ENCODE assay signal across 21 mouse cellular contexts in genomic region chr1:48488756-48489155, GRCm38 (mm10).
DNase-seq lines count a peak whose midpoint lies in the region; ATAC-seq lines count a peak whose summit lies in the region.
"Had no signal": no experiment of that assay in that cellular context is flagged by ENCODE, and none has a peak within 500 bp of the region (broad histone marks: within the 10 kb centered on the region; RNA-seq: fewer than 3 reads in every experiment).

No protein-coding gene starts in this region.

- WGBS in midbrain, embryonic 14.5 days, result 14% methylated on average over 1 of the region's 1 CpGs
- 19% methylated on average over 1 of the region's 1 CpGs for WGBS in midbrain, embryonic 16.5 days

- H3K27me3 ChIP-seq in midbrain, embryonic 14.5 days (ENCODE audit: control insufficient read depth, insufficient read depth, low read length), result no peaks in the 10 kb centered on the region
- H3K27me3 ChIP-seq in midbrain, embryonic 16.5 days (ENCODE audit: control insufficient read depth, insufficient read depth, low read depth, low read length), result no peaks in the 10 kb centered on the region
- H3K27me3 ChIP-seq: CH12.LX; embryonic facial prominence, embryonic 15.5 days; heart, embryonic 13.5 days; intestine, embryonic 15.5 days; lung, embryonic 15.5 days; midbrain, embryonic 12.5 days; neural tube, embryonic 13.5 days had no signal

- H3K9me3 ChIP-seq in midbrain, embryonic 14.5 days (ENCODE audit: control insufficient read depth, low read length), result no peaks in the 10 kb centered on the region
- H3K9me3 ChIP-seq in midbrain, embryonic 16.5 days (replicated peaks; ENCODE audit: control insufficient read depth, low read length, poor library complexity, severe bottlenecking), result no peaks in the 10 kb centered on the region
- H3K9me3 ChIP-seq: embryonic facial prominence, embryonic 15.5 days; heart, embryonic 13.5 days; intestine, embryonic 15.5 days; lung, embryonic 15.5 days; midbrain, embryonic 12.5 days; neural tube, embryonic 13.5 days had no signal

- no peaks in the 10 kb centered on the region for H3K4me1 ChIP-seq in midbrain, embryonic 14.5 days (ENCODE audit: control insufficient read depth, insufficient read depth, low read length)
- no peaks in the 10 kb centered on the region for H3K4me1 ChIP-seq in midbrain, embryonic 16.5 days (ENCODE audit: control insufficient read depth, insufficient read depth, low read length)
- H3K4me1 ChIP-seq: embryonic facial prominence, embryonic 15.5 days; heart, embryonic 13.5 days; intestine, embryonic 15.5 days; lung, embryonic 15.5 days; midbrain, embryonic 12.5 days; neural tube, embryonic 13.5 days had no signal

- H3K4me3 ChIP-seq in midbrain, embryonic 14.5 days (replicated peaks; ENCODE audit: low read depth, low read length), result no peak overlapping the region
- H3K4me3 ChIP-seq in midbrain, embryonic 16.5 days (ENCODE audit: low read depth, low read length), result no peak overlapping the region
- H3K4me3 ChIP-seq: embryonic facial prominence, embryonic 15.5 days; heart, embryonic 13.5 days; intestine, embryonic 15.5 days; lung, embryonic 15.5 days; midbrain, embryonic 12.5 days; neural tube, embryonic 13.5 days had no signal

- H3K36me3 ChIP-seq in midbrain, embryonic 14.5 days (ENCODE audit: control insufficient read depth, insufficient read depth, low read length), result no peaks in the 10 kb centered on the region
- no peaks in the 10 kb centered on the region for H3K36me3 ChIP-seq in midbrain, embryonic 16.5 days (ENCODE audit: control insufficient read depth, insufficient read depth, low read length)
- H3K36me3 ChIP-seq: embryonic facial prominence, embryonic 15.5 days; heart, embryonic 13.5 days; intestine, embryonic 15.5 days; lung, embryonic 15.5 days; midbrain, embryonic 12.5 days; neural tube, embryonic 13.5 days had no signal

- no peak overlapping the region for H3K4me2 ChIP-seq in midbrain, embryonic 14.5 days (ENCODE audit: low read length)
- H3K4me2 ChIP-seq in midbrain, embryonic 16.5 days (ENCODE audit: low read length), result no peak overlapping the region
- H3K4me2 ChIP-seq: embryonic facial prominence, embryonic 15.5 days; heart, embryonic 13.5 days; hindbrain, embryonic 14.5 days; intestine, embryonic 15.5 days; lung, embryonic 15.5 days; midbrain, embryonic 12.5 days; neural tube, embryonic 13.5 days had no signal

- H3K27ac ChIP-seq in midbrain, embryonic 14.5 days (replicated peaks; ENCODE audit: low read depth, low read length), result no peak overlapping the region
- no peak overlapping the region for H3K27ac ChIP-seq in midbrain, embryonic 16.5 days (ENCODE audit: low read length)
- H3K27ac ChIP-seq: embryonic facial prominence, embryonic 15.5 days; heart, embryonic 13.5 days; hindbrain, embryonic 14.5 days; intestine, embryonic 15.5 days; liver, embryonic 14.5 days; lung, embryonic 15.5 days; macrophage; midbrain, embryonic 12.5 days; neural tube, embryonic 13.5 days had no signal

- H3K9ac ChIP-seq in midbrain, embryonic 14.5 days (replicated peaks; ENCODE audit: low read length), result no peak overlapping the region
- no peak overlapping the region for H3K9ac ChIP-seq in midbrain, embryonic 16.5 days (ENCODE audit: low read depth, low read length)
- H3K9ac ChIP-seq: embryonic facial prominence, embryonic 15.5 days; heart, embryonic 13.5 days; hindbrain, embryonic 14.5 days; intestine, embryonic 15.5 days; liver, embryonic 14.5 days; lung, embryonic 15.5 days; midbrain, embryonic 12.5 days; neural tube, embryonic 13.5 days had no signal

- DNase-seq in embryo, embryonic 10.5 days (ENCODE audit: low spot score), result peak; percentile 0
- no peak for DNase-seq in embryo, embryonic 9.5 days (ENCODE audit: extremely low spot score)
- peak; percentile 13 for DNase-seq in midbrain, embryonic 14.5 days
- peak; percentile 54 to 65 for DNase-seq in cerebellum, postnatal 10 days
- no peak for DNase-seq in spleen, postnatal 4 days (ENCODE audit: low spot score in 2 of 2)
- no peak for DNase-seq in kidney, postnatal 10 days
- DNase-seq: adrenal gland, adult 2 months; gastrocnemius, postnatal 10 days; heart, adult 18-20 months; right cerebral cortex, adult 18-20 months had no signal

- no peak for ATAC-seq in midbrain, embryonic 14.5 days (ENCODE audit: low FRiP score, low TSS enrichment)
- no peak for ATAC-seq in midbrain, embryonic 16.5 days
- ATAC-seq: intestine, embryonic 15.5 days had no signal

Comparison
In these comparisons a context has a peak if more than half of its experiments do, and no peak if none do; other contexts are left out.
1. DNase-seq: peak in embryo, embryonic 10.5 days (single experiment), midbrain, embryonic 14.5 days (single experiment) and cerebellum, postnatal 10 days (2 of 2); none in embryo, embryonic 9.5 days (single experiment), spleen, postnatal 4 days (0 of 2) and kidney, postnatal 10 days (single experiment).